Mouse (Mus musculus) small intestine, adult 2 months (tissue): ENCODE results near the gene Cep295nl.

Experiments
- CTCF ChIP-seq: fragments of 200-500 bp; IDR thresholded peaks from 2 replicates; pipeline ENCODE4 v1.5.1; 2012; ENCODE audit warnings: low read depth, mild to moderate bottlenecking, control low read depth, inconsistent platforms, low read length, moderate library complexity, mixed read lengths; ENCODE audit not compliant: insufficient replicate concordance, insufficient read length; ENCODE audit errors: extremely low read depth
- POLR2A ChIP-seq: fragments of 200-500 bp; IDR thresholded peaks from 2 replicates; pipeline ENCODE4 v1.6.1; 2012; ENCODE audit warnings: low read depth, mild to moderate bottlenecking, control low read depth, inconsistent platforms, low read length, moderate library complexity

DNA sequence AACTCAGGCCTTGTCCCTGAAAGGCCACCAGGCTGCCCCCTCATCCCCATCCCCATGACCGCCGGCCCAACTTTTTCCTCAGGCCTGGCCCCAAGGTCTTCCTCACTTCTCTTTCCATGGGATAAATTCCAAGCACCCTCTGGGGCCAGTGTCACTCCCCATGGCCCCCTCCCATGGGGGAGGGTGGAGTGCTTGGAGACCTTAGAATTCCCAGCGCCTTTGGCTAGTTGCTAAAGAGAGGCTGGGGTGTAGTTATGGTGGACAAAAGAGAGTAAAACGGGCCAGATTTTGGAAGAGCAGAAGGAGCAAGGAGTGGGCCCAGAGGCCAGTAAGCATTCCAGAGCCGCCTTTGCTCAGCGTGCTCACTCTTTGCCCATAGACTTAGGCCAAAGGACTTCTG, 13.3 kb upstream of the Cep295nl start, which contains the start of gene Timp2:
- TF ChIP-seq CTCF (no peak), POLR2A (no peak)
